Mouse (Mus musculus): ENCODE measurements around the gene Rassf5.

The Rassf5 gene

GRCm38 (mm10) chr1:131208081-131208480 lies 37.0 kb downstream of the Rassf5 start:
- no peak for DNase-seq

GRCm38 (mm10) chr1:131207531-131207930 lies 37.5 kb downstream of the Rassf5 start:
- DNase-seq, result peak; percentile 76 to 91

DNA sequence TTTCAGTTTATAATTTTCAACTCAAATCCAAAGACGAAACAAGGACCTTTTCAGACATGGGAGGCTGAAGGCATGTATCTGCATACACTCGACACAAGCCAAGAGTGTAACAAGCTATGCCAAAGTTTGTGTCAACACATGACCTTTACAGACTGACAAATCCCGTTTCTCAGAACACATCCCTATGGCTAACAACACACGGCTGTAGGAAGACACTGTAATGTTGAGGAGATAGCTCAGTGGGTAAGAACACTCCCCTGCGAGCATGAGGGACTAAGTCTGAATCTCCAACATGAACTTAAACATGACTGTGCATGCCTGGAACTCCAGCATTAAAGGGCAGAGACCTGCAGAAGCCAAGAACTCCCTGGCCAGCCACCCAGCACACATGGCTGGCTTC lies 38.7 kb downstream of the Rassf5 start:
- DNase-seq, result no peak

GRCm38 (mm10) chr1:131204461-131204860 lies 40.6 kb downstream of the Rassf5 start:
- no peak for DNase-seq

DNA sequence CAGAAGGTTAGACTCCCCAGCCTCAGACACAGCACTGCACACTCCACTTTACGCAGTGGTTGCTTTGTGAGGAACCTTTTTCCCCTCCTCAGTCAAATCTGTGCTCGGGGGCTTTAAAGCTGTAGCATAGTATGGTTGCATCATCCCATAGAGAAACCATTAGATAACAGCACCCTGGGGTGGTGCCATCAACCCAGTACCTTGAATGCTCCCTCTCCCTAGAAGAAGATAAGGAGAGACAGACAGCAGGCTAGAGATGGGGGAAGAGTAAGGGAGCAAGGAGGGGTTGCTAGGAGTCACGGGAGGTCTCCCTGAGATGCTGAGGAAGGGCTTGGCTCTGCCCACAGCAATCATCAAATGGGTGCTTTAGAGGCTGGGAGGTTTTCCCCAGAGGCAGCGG lies 43.7 kb downstream of the Rassf5 start:
- DNase-seq, result no peak

- DNase-seq, result peak; percentile 48 to 49
Measured at GRCm38 (mm10) chr1:131200588-131200987, 44.5 kb downstream of the Rassf5 start.

GRCm38 (mm10) chr1:131199976-131200375 lies 45.1 kb downstream of the Rassf5 start:
- DNase-seq, result peak; percentile 33 to 53

DNA sequence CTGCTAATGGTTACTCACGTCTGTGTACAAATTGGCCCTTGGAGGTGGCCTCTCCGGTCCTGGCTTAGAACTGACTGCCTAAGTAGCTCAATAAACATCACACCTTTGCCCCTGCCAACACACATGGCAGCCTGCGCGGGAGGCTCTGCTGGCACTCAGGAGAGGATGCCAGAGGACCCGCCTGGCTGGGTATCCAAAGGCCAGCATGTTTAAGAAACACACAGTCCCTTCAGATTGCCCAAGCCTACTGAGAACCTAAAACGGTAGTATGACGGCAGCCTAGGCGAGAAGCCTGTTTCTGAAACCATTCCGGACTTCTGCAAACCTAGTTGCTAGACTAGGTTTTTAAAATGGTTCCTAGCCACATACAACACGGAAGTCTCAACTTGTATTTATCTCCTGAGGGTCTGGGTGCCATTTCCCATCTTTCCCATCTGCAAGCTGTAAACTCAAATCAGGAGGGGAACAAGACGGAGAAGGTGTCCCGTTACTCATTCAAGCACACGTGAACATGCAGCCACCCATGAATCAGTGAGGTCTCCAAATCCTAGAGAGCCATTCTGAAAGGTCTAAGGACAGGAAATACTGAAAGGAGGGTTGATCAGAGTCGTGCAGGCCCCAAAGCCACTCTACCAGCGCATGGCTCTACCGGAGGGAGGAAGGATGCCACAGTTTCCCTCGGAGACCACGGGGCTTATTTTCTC lies 45.8 kb downstream of the Rassf5 start:
- DNase-seq, result peak; percentile 72 to 78

DNA sequence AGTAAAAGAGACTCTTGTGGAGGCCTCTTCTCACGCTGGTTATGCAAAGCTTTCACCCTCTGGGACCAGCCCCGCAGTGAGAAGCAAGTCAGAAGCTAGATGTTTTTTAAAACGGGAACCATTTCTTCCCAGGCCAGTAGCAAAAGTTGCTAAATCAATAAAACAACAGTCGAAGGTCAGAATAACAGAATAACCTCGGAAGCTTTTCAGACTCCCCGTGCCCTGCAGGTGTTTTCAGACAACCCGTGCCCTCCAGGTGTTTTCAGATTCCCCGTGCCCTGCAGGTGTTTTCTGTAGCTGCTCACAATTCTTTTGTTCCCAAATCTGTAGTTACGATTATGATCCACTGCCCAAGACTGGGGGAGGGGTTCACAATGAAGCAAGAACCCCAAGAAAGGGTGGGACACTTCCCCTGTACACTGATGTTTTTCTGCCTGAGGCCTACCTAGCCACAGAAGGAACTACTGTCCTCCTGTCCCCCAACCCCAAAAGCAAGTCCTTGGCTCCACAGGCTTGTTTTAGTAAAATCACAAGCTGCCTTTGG lies 46.6 kb downstream of the Rassf5 start:
- no peak for DNase-seq

DNA sequence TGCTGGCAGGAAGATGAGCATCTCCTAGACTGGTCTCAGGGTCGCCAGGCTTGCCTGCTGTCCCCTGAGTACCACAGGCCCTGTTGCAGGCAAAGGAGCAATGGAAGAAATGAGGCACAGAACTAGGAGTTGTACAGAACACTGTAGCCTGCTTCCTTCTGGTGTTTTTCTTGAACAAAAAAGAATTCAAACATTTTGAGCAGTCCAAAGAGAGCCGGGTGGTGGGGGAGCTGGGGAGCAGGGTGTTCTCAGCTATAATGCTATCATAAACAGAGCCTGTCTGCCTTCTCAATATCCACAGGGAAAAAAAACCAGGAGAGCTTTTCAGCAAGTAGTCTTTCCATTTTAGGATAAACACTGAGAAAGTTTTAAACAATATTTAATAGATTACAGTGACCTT lies 49.0 kb downstream of the Rassf5 start:
- DNase-seq, result no peak

DNA sequence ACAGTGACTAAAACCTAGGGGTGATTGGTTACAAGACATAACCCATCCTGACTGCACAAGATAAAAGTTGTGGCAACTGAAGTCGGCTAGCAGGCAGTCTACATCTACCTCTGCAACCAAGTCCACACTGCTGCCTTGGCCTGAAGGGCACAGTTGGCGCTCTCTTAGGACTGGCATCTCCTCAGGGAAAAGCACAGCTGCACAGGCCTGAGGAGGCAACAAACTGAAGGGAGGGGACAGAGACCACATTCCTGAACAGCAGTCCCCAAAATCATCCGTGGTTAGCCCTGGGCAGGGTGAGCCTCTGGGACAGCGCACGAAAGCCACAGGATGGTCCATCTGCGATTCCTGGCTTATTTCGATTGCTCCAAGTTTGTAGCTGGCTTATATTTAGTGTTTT lies 49.4 kb downstream of the Rassf5 start:
- no peak for DNase-seq

GRCm38 (mm10) chr1:131193746-131194145 lies 51.3 kb downstream of the Rassf5 start:
- no peak for DNase-seq

GRCm38 (mm10) chr1:131188655-131189054 lies 56.4 kb downstream of the Rassf5 start:
- DNase-seq, result no peak

DNA sequence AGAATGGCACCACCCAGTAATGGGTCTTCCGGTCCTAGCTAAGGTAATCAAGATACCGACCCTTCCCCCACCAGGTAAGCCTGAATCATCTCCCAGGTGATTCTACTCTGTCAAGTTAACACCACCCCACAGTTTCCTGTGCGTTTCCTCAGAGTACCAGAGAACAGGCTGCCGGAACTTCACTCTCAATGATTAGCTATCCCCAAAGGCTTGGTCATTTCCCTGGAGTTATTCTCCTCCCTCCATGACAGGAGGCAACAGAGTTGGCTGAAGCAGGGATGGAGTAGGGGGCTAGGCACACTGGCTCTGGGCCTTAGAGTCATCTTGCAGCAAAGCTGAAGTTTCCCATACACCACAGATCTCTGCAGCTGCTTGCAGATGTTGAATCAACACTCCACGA lies 57.2 kb downstream of the Rassf5 start:
- DNase-seq, result no peak

DNA sequence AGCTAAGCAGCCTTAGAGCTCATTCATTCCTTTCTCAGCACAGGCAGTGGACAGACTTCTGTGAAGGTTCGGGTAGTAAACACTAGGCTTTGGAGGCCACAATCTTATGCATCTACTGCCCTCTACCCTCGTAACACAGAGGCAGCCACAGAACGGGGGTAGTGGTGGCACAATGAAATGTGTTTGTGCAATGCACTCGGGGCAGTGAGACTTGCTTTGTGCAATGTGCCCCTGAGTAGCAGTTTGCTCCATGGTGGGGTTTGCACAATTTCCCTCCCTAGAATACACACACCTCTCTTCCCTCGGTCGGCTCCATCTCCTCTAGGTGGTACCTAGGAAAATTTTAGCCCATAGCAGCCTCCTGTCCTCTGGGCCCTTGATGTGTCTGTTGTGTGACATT lies 58.1 kb downstream of the Rassf5 start:
- no peak for DNase-seq

DNA sequence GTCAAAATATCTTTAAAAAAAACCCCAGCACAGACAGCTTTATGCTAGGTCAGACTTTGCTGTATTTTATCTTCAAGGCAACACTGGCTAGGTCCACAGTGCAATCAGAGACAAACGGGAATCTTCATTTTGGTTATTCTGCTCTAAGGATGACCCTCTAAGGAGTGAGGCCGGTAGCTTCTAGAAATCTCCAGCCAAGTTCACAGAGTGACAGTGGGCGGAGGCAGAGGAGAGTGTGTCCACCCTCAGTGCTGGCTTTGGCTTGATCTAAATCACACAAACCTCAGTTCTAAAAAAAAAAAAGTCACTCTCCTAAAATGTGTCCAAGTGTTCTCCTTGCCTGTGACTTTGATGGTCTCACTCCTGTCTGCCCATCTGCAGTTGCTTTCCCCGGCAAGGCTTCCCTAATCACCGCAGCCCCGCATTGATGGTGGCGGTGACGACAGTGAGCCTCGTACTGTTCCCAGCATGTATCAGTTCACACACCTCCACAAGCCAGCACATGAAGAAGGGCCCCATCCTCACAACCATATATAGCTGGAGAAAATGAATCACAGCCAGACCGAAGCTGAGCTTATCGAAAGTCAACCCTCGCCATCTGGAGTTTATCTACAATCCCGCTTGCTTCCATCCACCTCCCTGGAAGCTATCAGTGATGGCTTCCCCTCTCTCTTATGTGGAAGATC lies 59.1 kb downstream of the Rassf5 start:
- no peak for DNase-seq

GRCm38 (mm10) chr1:131184956-131185660 lies 60.0 kb downstream of the Rassf5 start:
- no peak for DNase-seq

- no peak for DNase-seq
Measured at GRCm38 (mm10) chr1:131184253-131184955, 60.7 kb downstream of the Rassf5 start.

- DNase-seq, result no peak
Measured at GRCm38 (mm10) chr1:131183201-131183600, 61.9 kb downstream of the Rassf5 start.

- DNase-seq, result peak; percentile 82 to 89
Measured at GRCm38 (mm10) chr1:131181642-131182527, 63.2 kb downstream of the Rassf5 start.

DNA sequence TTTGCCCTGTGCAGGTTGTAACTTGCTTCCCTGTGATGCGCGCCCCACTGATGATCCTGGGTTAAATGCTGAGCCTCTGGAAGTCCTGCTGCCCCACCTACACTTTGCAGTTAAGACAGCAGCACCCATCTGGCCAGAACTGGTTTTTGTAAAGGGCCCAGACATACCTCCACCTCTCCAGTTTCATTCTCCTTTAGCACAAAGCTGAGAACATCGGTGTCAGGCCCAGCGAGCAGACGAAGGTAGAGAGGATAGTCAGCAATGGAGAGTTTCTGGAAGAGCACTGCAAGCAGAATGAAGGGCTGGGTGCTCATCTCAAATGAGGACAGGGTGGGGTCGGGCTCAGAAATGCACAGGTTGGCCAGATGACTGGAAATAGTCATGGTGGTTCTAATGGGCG lies 64.7 kb downstream of the Rassf5 start:
- DNase-seq, result no peak

- DNase-seq, result no peak
Measured at GRCm38 (mm10) chr1:131178083-131178482, 67.0 kb downstream of the Rassf5 start.
